Mouse (Mus musculus): ENCODE data around the gene Ascc3. TPM values are rescaled to one million over a fixed set of nuclear protein-coding genes. Genes with fewer than 3 reads are reported as not detected.

Ascc3 gene
- polyA plus RNA-seq, 1 experiment from 2014 or later = 16.6 TPM

DNA sequence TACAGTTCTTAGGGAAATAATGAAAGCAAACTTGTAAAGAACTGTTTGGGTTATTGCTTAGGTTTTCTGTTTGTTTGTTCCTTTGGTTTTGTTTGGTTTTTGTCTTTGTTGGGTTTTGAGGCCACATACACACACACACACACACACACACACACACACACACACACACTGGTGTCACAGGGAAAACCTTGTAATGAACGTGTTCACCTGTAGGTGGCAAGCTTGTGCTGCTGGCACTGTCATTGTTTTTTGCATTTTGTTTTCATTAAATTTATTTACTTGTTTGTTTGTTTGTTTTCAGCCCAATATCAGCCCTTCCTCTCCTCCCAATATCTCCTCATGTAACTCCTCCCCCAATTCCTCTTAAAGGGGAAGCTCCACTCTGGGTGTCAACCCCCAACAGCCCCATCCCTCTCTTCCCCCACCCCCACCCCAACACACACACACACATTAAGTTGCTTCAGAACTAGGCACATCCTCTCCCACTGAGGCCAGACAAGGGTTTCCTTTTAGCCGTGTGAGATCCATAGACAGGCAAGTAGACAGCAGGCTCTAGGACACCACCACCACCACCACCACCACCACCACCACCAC lies 289.1 kb downstream of the Ascc3 start:
- H3K27me3 ChIP-seq = peaks cover 8% of the 10 kb centered on the region; the same call in 1 of the 2 replicates
- H3K4me3 ChIP-seq = no peak overlapping the region
- WGBS = 20% methylated on average over 2 of the region's 2 CpGs
- H3K27ac ChIP-seq (replicated peaks) = no peak overlapping the region
- no peak for ATAC-seq (ENCODE audit: low FRiP score, low read depth)
- no peaks in the 10 kb centered on the region for H3K9me3 ChIP-seq
- no peak overlapping the region for H3K4me2 ChIP-seq
- H3K36me3 ChIP-seq = no peaks in the 10 kb centered on the region
- no peaks in the 10 kb centered on the region for H3K4me1 ChIP-seq (replicated peaks)
- H3K9ac ChIP-seq = no peak overlapping the region

DNA sequence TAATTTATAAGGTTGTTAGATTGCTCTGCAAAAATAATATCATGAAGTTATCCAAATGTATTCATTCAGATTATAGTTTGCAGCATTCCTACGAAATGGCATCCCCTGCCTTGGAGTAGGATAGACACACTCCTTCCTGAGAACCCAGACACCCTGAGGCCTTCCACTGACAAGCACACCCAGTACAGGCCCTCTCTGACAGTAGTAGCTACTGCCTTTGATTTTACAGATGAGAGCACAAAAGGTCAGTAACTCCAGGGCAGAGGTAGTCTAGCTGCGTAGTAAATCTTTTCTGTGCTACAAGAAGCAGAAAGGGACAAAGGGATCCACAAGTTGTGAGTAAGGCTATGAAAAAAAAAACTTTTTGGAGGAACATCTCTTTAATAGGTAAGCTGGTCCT lies 289.9 kb downstream of the Ascc3 start:
- no peak for ATAC-seq (ENCODE audit: low FRiP score, low read depth)
- Histone ChIP-seq H3K4me1 (replicated peaks) (no peaks in the 10 kb centered on the region), H3K4me3 (no peak overlapping the region), H3K9ac (no peak overlapping the region), H3K9me3 (no peaks in the 10 kb centered on the region), H3K36me3 (no peaks in the 10 kb centered on the region), H3K27ac (replicated peaks) (no peak overlapping the region), H3K4me2 (no peak overlapping the region), H3K27me3 (peaks cover 8% of the 10 kb centered on the region; the same call in 1 of the 2 replicates)
- WGBS = 79% methylated on average over 2 of the region's 2 CpGs

DNA sequence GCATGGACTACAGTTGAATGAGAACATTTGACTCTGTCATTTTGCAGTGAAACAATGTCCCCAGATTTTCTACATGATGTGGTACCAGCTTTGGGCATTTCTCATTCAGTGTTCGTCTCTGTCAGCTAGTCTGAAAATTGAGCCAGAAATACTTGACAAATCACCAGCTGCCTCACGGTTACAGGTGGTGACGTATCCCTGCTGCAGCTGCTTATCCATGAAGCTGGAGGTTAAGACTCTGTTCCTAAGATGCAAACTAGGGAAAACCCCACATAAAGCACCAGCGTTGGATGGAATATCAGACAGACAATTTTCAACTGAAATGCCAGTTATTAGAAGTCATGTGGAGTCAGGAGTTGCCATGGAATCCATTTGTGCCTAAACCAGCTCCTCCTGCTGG lies 293.8 kb downstream of the Ascc3 start:
- 56% methylated on average over 4 of the region's 4 CpGs for WGBS
- H3K4me2 ChIP-seq = no peak overlapping the region
- no peak overlapping the region for H3K27ac ChIP-seq (replicated peaks)
- peaks cover 40% of the 10 kb centered on the region for H3K27me3 ChIP-seq
- no peaks in the 10 kb centered on the region for H3K36me3 ChIP-seq
- no peaks in the 10 kb centered on the region for H3K9me3 ChIP-seq
- H3K4me1 ChIP-seq (replicated peaks) = no peaks in the 10 kb centered on the region
- no peak overlapping the region for H3K9ac ChIP-seq
- no peak overlapping the region for H3K4me3 ChIP-seq
- ATAC-seq (ENCODE audit: low FRiP score, low read depth) = no peak

DNA sequence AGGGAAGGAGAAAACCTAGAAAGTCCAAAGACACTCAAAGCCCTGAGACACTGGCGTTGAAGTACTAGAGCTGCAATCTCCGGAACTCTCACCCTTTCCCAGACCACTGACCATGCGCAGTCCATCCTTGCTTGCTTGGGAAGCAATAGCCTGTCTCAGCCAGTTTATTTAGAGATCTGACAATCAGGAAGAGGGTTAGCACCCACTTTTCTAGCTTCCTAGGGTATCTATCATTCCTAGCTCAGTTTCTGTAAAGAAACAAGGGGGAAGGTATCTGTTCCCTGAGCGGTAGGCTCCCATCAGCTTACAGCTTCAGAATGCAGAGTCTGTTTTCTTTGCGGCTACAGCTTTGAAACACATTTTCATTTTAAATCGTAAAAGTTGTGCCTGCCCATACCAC lies 298.2 kb downstream of the Ascc3 start:
- Histone ChIP-seq H3K4me2 (no peak overlapping the region), H3K9me3 (no peaks in the 10 kb centered on the region), H3K9ac (no peak overlapping the region), H3K27me3 (peaks cover 75% of the 10 kb centered on the region), H3K36me3 (no peaks in the 10 kb centered on the region), H3K4me3 (no peak overlapping the region), H3K4me1 (replicated peaks) (peaks cover 14% of the 10 kb centered on the region), H3K27ac (replicated peaks) (no peak overlapping the region)
- 8% methylated on average over 6 of the region's 6 CpGs for WGBS
- ATAC-seq (ENCODE audit: low FRiP score, low read depth) = no peak

DNA sequence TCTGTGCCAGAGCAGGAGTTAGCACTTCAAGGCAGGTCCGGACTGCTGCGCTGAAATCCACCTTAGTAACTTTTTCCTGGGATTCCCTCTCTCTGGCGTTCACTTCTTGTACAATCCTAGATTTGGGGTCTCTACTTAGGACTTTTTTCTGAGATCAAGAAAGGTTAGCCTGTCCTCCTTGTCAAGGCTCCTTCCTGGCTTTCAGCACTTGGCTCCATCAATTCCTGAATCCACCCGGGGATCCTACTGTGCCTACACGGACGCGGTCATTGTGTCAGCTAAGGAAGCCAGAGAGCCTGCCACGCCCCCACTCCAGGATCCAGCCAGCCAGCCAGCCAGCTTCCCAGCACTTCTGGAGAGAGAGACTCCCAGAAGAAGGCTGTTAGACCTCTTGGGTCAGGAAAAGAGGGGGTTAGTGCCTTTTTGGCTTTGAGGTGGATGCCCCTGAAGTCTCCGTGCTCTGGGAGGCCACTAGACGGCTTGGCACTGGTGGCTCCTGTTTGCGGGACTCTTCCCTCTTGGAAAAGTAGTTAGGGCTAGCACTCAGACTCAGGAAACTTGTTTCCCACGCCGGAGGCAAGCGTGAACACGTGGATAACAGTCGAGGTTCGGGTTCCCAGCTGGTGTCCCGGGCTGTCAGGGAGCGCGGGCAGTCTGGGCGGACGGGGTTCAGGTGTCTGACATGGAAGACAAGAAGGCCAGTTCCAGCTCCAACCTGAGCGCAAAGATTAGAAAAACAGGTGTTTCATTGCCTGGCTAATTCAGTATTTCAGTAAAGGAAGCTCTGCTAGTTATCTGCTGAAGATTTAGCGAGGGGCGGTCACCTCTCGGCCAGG lies 299.6 kb downstream of the Ascc3 start:
- no peaks in the 10 kb centered on the region for H3K9me3 ChIP-seq
- WGBS = under 1% methylated on average over 26 of the region's 26 CpGs
- no peaks in the 10 kb centered on the region for H3K36me3 ChIP-seq
- no peak overlapping the region for H3K4me2 ChIP-seq
- ATAC-seq (ENCODE audit: low FRiP score, low read depth) = no peak
- H3K27ac ChIP-seq (replicated peaks) = no peak overlapping the region
- no peak overlapping the region for H3K9ac ChIP-seq
- H3K4me3 ChIP-seq = no peak overlapping the region
- H3K27me3 ChIP-seq = peaks cover 78% of the 10 kb centered on the region
- peaks cover 14% of the 10 kb centered on the region for H3K4me1 ChIP-seq (replicated peaks)

DNA sequence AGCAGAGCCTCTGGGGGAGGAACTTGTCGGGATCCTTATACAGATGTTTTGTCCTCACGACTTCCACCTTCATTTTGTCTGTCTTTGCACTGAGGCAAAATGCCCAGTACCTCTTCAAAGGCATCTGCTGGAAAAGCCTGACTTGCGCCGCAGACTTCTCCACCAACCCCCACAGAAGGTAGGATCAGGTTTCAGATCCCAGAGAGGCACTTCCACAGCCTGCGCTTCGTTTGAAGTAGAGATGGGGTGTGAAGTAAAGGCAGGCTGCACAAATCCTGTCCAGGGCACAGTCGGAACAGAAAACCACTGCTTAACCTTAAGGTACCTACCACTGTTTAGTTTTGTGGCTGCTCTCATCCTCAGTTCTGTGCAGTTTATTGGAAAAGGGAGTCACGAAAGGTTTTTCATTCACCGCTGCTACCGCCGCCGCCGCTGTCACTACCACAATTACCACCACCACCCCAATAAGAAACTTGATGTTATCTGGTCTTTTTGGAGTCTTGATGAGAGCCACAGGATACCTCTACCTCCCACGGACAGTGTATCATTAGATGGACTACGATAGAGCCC lies 300.4 kb downstream of the Ascc3 start:
- H3K9ac ChIP-seq = no peak overlapping the region
- H3K36me3 ChIP-seq = no peaks in the 10 kb centered on the region
- H3K4me2 ChIP-seq = no peak overlapping the region
- H3K4me3 ChIP-seq = no peak overlapping the region
- WGBS = 1% methylated on average over 15 of the region's 15 CpGs
- H3K9me3 ChIP-seq = no peaks in the 10 kb centered on the region
- ATAC-seq (ENCODE audit: low FRiP score, low read depth) = no peak
- no peak overlapping the region for H3K27ac ChIP-seq (replicated peaks)
- peaks cover 82% of the 10 kb centered on the region for H3K27me3 ChIP-seq
- peaks cover 14% of the 10 kb centered on the region for H3K4me1 ChIP-seq (replicated peaks)

DNA sequence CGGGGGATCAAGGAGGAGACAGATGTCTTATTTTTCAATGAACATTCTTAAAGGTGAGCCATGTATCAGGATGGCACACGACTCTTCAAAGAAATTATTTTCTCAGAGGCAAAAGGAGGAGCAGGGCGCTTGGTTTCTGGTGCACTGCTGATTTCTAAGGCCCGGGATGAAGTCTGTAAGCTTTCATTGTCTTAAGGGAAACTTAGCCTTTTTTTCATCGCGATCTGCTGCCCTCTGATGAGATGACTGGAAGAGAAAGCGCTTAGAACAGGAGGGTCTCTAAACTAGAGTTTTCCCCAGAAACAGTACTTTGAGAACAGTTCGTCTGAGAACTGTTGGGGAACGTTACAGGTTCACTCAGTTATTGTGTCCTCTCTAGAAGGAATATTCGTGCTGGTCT lies 301.1 kb downstream of the Ascc3 start:
- H3K9ac ChIP-seq = no peak overlapping the region
- H3K4me3 ChIP-seq = 0 out of 2 replicates have a peak overlapping the region, but pooled peaks have one; percentile 44
- no peaks in the 10 kb centered on the region for H3K9me3 ChIP-seq
- no peak for ATAC-seq (ENCODE audit: low FRiP score, low read depth)
- peaks cover 14% of the 10 kb centered on the region for H3K4me1 ChIP-seq (replicated peaks)
- no peak overlapping the region for H3K27ac ChIP-seq (replicated peaks)
- WGBS = 4% methylated on average over 10 of the region's 10 CpGs
- H3K27me3 ChIP-seq = peaks cover 83% of the 10 kb centered on the region
- H3K36me3 ChIP-seq = no peaks in the 10 kb centered on the region
- no peak overlapping the region for H3K4me2 ChIP-seq

DNA sequence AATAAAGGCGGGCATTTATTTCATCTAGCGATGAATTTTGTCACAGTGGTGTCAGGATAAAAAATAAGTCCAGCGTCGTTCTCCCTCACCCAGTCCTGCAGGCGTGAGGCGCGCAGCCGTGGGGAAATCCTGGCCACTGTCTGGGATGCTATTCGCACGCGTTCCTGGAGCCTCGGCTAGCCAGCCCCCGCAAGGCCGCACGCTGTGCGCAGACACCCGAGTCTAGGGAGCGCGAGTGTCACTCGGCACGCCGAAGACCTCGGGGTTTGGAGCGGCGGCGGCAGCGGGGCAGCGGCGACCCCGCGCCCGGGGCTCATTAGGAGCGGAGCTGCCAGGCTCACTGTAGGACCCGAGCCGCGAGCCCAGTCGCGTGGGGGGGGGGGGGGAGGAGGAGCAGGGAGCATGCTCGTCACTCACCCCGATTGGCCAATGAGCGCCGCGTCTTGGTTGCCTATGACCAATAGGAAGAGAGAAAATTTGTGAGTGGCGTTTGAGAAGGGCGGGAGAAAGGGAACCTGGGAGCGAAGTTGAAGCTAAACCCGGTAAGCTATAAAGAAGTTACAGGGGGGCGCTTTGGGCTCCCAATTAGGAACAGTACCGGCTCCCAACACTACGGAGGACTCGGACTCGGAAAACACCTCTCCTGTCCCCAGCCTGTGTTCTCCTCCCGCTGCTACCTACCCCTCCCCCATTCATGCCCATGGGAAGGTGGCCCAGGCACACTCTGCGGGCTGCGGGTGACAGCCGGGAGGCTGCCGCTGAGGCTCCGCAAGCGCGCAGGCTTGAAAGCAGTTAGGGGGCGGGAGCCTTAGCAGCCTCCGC lies 301.9 kb downstream of the Ascc3 start, which contains the start of gene Sim1:
Sim1 (plus strand) TSS at position 585 of the 822 bp plus-strand sequence.
- Histone ChIP-seq H3K4me3 (peak within 1 kb of the TSS; percentile 44), H3K36me3 (no peaks in the 10 kb centered on the region), H3K27ac (replicated peaks) (no peak within 1 kb of the TSS), H3K9ac (no peak within 1 kb of the TSS), H3K4me2 (peak within 1 kb of the TSS; percentile 79), H3K9me3 (no peaks in the 10 kb centered on the region), H3K4me1 (replicated peaks) (peaks cover 14% of the 10 kb centered on the region), H3K27me3 (peaks cover 80% of the 10 kb centered on the region)
- under 1% methylated on average over 58 of the region's 62 CpGs for WGBS
- peak; percentile 96 for ATAC-seq (ENCODE audit: low FRiP score, low read depth)

DNA sequence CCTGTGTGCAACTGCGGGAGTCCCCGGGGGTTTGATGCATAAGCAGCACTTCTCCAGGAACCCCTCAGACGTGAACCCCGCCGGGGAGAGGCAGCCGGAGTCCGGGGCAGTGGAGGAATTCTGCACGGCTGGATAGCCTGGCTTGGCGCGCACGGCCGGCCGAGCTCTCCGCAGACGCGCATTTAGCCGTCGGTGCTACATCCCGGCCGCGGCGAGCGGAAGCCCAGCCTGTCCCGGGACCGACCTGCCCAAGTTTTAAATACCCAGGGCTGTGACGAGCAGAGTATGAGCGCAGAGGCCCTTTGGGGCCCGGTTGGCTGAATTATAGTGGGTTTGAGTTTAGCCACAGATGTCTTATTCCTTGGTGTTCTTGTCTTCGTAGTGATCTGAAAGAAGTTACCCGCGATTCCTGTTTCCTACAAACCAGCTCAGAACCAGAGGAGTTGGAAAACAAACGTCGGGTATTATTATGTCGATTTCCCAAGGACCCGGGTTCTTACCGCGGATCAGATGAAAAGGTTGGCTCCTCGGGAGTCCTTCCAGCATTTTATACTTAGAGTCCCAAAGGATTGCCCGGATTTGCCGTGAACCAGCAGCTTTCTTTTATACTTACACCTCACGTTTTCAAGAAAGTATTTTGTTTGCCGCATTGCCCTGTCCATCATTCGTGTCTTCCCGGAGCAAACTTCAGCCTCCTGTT lies 302.8 kb downstream of the Ascc3 start:
- 1% methylated on average over 44 of the region's 44 CpGs for WGBS
- Histone ChIP-seq H3K27ac (replicated peaks) (no peak overlapping the region), H3K4me3 (peak overlapping the region; percentile 44), H3K4me2 (peak overlapping the region; percentile 79), H3K9me3 (no peaks in the 10 kb centered on the region), H3K9ac (no peak overlapping the region), H3K4me1 (replicated peaks) (peaks cover 14% of the 10 kb centered on the region), H3K36me3 (no peaks in the 10 kb centered on the region), H3K27me3 (peaks cover 74% of the 10 kb centered on the region)
- no peak; the same call in 1 of the 2 replicates for ATAC-seq (ENCODE audit: low FRiP score, low read depth)

DNA sequence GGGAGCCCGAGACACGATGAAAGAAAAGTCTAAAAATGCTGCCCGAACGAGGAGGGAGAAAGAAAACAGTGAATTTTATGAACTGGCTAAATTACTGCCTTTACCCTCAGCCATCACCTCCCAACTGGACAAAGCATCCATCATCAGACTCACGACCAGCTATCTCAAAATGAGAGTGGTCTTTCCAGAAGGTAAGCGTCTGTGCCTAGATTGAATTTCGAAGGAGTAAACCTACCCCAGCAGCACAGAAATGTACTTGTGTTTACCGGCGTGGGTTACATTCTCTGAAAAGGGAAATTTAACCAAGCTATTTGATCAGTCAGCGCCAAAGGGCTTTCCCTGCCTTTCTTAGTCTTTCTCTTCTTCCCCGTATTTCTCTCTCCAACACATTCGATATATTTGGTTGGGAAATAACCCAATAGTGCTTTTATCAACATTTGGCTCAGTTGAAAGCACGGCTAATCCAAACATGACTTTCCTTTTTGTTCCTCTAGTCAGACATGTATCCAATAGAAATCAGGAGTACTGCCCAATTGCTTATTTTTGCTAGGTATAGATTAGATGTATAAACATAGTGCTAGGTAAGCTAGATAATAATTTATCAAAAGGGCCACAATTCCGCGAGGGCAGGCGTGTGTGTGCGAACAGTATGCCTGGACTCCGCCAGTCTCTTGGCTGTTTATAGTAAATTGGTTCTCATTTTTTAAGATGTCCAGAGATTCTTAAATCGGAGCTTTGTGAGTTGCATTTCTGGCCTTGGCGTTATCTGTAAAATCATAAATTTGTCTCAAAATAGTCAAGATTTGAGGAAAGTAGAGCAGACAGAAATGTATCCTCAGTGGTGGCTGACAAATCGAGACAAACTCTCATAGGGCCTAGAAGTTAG lies 303.7 kb downstream of the Ascc3 start:
- H3K36me3 ChIP-seq = no peaks in the 10 kb centered on the region
- H3K4me2 ChIP-seq = no peak overlapping the region
- H3K9ac ChIP-seq = no peak overlapping the region
- H3K27ac ChIP-seq (replicated peaks) = no peak overlapping the region
- ATAC-seq (ENCODE audit: low FRiP score, low read depth) = no peak
- H3K9me3 ChIP-seq = no peaks in the 10 kb centered on the region
- peaks cover 75% of the 10 kb centered on the region for H3K27me3 ChIP-seq
- 4% methylated on average over 21 of the region's 21 CpGs for WGBS
- peaks cover 14% of the 10 kb centered on the region for H3K4me1 ChIP-seq (replicated peaks)
- no peak overlapping the region for H3K4me3 ChIP-seq

Data from hindbrain, embryonic 15.5 days (tissue).